Mouse (Mus musculus) liver, embryonic 11.5 days (tissue): ENCODE measurements around the gene Ggact. TPM values are rescaled to one million over a fixed set of nuclear protein-coding genes. Genes with fewer than 3 reads are reported as not detected.

Experiments
- ATAC-seq: fragments of 200-750 bp; cut with Nextera tagmentation; replicated peaks from 2 replicates; pipeline ENCODE4 v1.8.0; 2017; ENCODE audit warnings: moderate number of reproducible peaks, mild to moderate bottlenecking, moderate TSS enrichment, moderate library complexity; ENCODE audit not compliant: low FRiP score
- DNase-seq: peaks from one replicate; pipeline ENCODE4 v3.0.0-alpha.2; 2017; ENCODE audit warnings: low spot score
- H3K27ac ChIP-seq: fragments of 300-500 bp; sonication (generic); 2 replicates; pipeline ENCODE4 v1.5.1; 2014; ENCODE audit warnings: mild to moderate bottlenecking, low read depth, low read length, control low read depth
- H3K27me3 ChIP-seq: fragments of 300-500 bp; sonication (generic); replicated peaks from 2 replicates; pipeline ENCODE4 v1.6.1; 2014; ENCODE audit warnings: low read length, mixed read lengths; ENCODE audit not compliant: control insufficient read depth, insufficient read depth
- H3K36me3 ChIP-seq: fragments of 300-500 bp; sonication (generic); 2 replicates; pipeline ENCODE4 v1.6.1; 2014; ENCODE audit warnings: mild to moderate bottlenecking, low read length, moderate library complexity, mixed read lengths; ENCODE audit not compliant: control insufficient read depth, insufficient read depth
- H3K4me1 ChIP-seq: fragments of 300-500 bp; sonication (generic); replicated peaks from 2 replicates; pipeline ENCODE4 v1.6.1; 2014; ENCODE audit warnings: low read length, mixed read lengths; ENCODE audit not compliant: control insufficient read depth, insufficient read depth
- H3K4me2 ChIP-seq: fragments of 300-500 bp; sonication (generic); 2 replicates; pipeline ENCODE4 v1.6.1; 2014; ENCODE audit warnings: mild to moderate bottlenecking, control low read depth, moderate library complexity
- H3K4me3 ChIP-seq: fragments of 300-500 bp; sonication (generic); 2 replicates; pipeline ENCODE4 v1.5.1; 2014; ENCODE audit warnings: low read depth, low read length, control low read depth
- H3K9ac ChIP-seq: fragments of 300-500 bp; sonication (generic); 2 replicates; pipeline ENCODE4 v1.6.1; 2014; ENCODE audit warnings: low read depth, low read length, control low read depth
- H3K9me3 ChIP-seq: fragments of 300-500 bp; sonication (generic); 2 replicates; pipeline ENCODE4 v1.6.1; 2016; ENCODE audit warnings: low read length, inconsistent platforms, mixed read lengths; ENCODE audit not compliant: control insufficient read depth
- WGBS: fragments of 180-500 bp; shearing (Covaris S2); extraction: QIAGEN DNeasy Blood & Tissue Kit; methylation state at CpG from one replicate; pipeline ENCODE4 v1.1.7; 2014; 5-methylcytosine and 5-hydroxymethylcytosine counted together
- polyA plus RNA-seq: library from polyadenylated mRNA; unstranded; fragments of >200 nt; fragmentation: Nextera tagmentation; extraction: Ambion mirVana; gene quantifications from 2 replicates; pipeline ENCODE4 v1.2.1, GENCODE M21; 2014

Gene Ggact
- polyA plus RNA-seq, 1 experiment from 2014 or later, result 18.8 TPM

- 90% methylated on average over 3 of the region's 3 CpGs for WGBS
- H3K27ac ChIP-seq, result no peak overlapping the region
Observed at GRCm38 (mm10) chr14:122887702-122888479, 25.7 kb downstream of the Ggact start.

GRCm38 (mm10) chr14:122887278-122887677 lies 26.3 kb downstream of the Ggact start:
- 64% methylated on average over 1 of the region's 1 CpGs for WGBS
- Histone ChIP-seq H3K4me1 (no peaks in the 10 kb centered on the region), H3K9me3 (no peaks in the 10 kb centered on the region), H3K36me3 (no peaks in the 10 kb centered on the region; the same call in 1 of the 2 replicates), H3K4me2 (no peak overlapping the region), H3K9ac (no peak overlapping the region), H3K27me3 (no peaks in the 10 kb centered on the region), H3K4me3 (no peak overlapping the region), H3K27ac (no peak overlapping the region)
- no peak for ATAC-seq
- no peak for DNase-seq

More at GRCm38 (mm10) chr14:122887702-122888479, 25.7 kb downstream of the Ggact start:
- DNase-seq (no peak), ATAC-seq (no peak)
- H3K36me3 ChIP-seq, result no peaks in the 10 kb centered on the region; the same call in 1 of the 2 replicates
- H3K9me3 ChIP-seq, result no peaks in the 10 kb centered on the region
- H3K27me3 ChIP-seq, result no peaks in the 10 kb centered on the region
- no peak overlapping the region for H3K4me2 ChIP-seq
- H3K4me1 ChIP-seq, result no peaks in the 10 kb centered on the region
- no peak overlapping the region for H3K9ac ChIP-seq
- H3K4me3 ChIP-seq, result no peak overlapping the region

GRCm38 (mm10) chr14:122885893-122886292 lies 27.7 kb downstream of the Ggact start:
- H3K4me2 ChIP-seq, result no peak overlapping the region
- no peaks in the 10 kb centered on the region for H3K27me3 ChIP-seq
- H3K9ac ChIP-seq, result no peak overlapping the region
- no peak overlapping the region for H3K27ac ChIP-seq
- H3K36me3 ChIP-seq, result no peaks in the 10 kb centered on the region; the same call in 1 of the 2 replicates
- ATAC-seq (no peak), DNase-seq (no peak)
- H3K9me3 ChIP-seq, result no peaks in the 10 kb centered on the region
- H3K4me3 ChIP-seq, result no peak overlapping the region
- WGBS, result 92% methylated on average over 7 of the region's 7 CpGs
- no peaks in the 10 kb centered on the region for H3K4me1 ChIP-seq

GRCm38 (mm10) chr14:122883821-122884584 lies 29.6 kb downstream of the Ggact start:
- Histone ChIP-seq H3K27me3 (no peaks in the 10 kb centered on the region), H3K9ac (no peak overlapping the region), H3K27ac (no peak overlapping the region), H3K4me1 (no peaks in the 10 kb centered on the region), H3K4me3 (no peak overlapping the region), H3K4me2 (no peak overlapping the region), H3K9me3 (no peaks in the 10 kb centered on the region), H3K36me3 (no peaks in the 10 kb centered on the region)
- WGBS, result 68% methylated on average over 10 of the region's 10 CpGs
- DNase-seq (no peak), ATAC-seq (no peak)

- Histone ChIP-seq H3K9me3 (no peaks in the 10 kb centered on the region), H3K27ac (no peak overlapping the region), H3K9ac (no peak overlapping the region), H3K27me3 (no peaks in the 10 kb centered on the region), H3K4me1 (no peaks in the 10 kb centered on the region), H3K4me3 (no peak overlapping the region), H3K36me3 (no peaks in the 10 kb centered on the region), H3K4me2 (no peak overlapping the region)
- DNase-seq (no peak), ATAC-seq (no peak)
- 79% methylated on average over 4 of the region's 4 CpGs for WGBS
Observed at GRCm38 (mm10) chr14:122883410-122883806, 30.1 kb downstream of the Ggact start.

GRCm38 (mm10) chr14:122882795-122883409 lies 30.7 kb downstream of the Ggact start:
- WGBS, result 83% methylated on average over 7 of the region's 7 CpGs

GRCm38 (mm10) chr14:122882201-122882639 lies 31.3 kb downstream of the Ggact start:
- ATAC-seq (no peak), DNase-seq (no peak)
- H3K4me2 ChIP-seq, result no peak overlapping the region
- no peak overlapping the region for H3K9ac ChIP-seq
- H3K27ac ChIP-seq, result no peak overlapping the region
- no peaks in the 10 kb centered on the region for H3K27me3 ChIP-seq
- no peaks in the 10 kb centered on the region for H3K36me3 ChIP-seq
- H3K9me3 ChIP-seq, result no peaks in the 10 kb centered on the region
- no peaks in the 10 kb centered on the region for H3K4me1 ChIP-seq
- H3K4me3 ChIP-seq, result no peak overlapping the region
- WGBS, result 86% methylated on average over 9 of the region's 9 CpGs

More at GRCm38 (mm10) chr14:122882795-122883409, 30.7 kb downstream of the Ggact start:
- no peak for ATAC-seq
- Histone ChIP-seq H3K36me3 (no peaks in the 10 kb centered on the region), H3K9ac (no peak overlapping the region), H3K27me3 (no peaks in the 10 kb centered on the region), H3K4me1 (no peaks in the 10 kb centered on the region), H3K27ac (no peak overlapping the region), H3K9me3 (no peaks in the 10 kb centered on the region), H3K4me2 (no peak overlapping the region), H3K4me3 (no peak overlapping the region)
- no peak for DNase-seq

- no peak overlapping the region for H3K9ac ChIP-seq
- no peaks in the 10 kb centered on the region for H3K9me3 ChIP-seq
- H3K4me1 ChIP-seq, result no peaks in the 10 kb centered on the region
- no peaks in the 10 kb centered on the region for H3K36me3 ChIP-seq
- no peak for ATAC-seq
- WGBS, result 71% methylated on average over 2 of the region's 2 CpGs
- no peak for DNase-seq
- H3K27me3 ChIP-seq, result no peaks in the 10 kb centered on the region
- no peak overlapping the region for H3K4me3 ChIP-seq
- H3K4me2 ChIP-seq, result no peak overlapping the region
- no peak overlapping the region for H3K27ac ChIP-seq
Observed at GRCm38 (mm10) chr14:122881699-122882098, 31.9 kb downstream of the Ggact start.
